Mouse (Mus musculus) CH12.LX (cell line): ENCODE data around the gene Gpr137. TPM values are rescaled to one million over a fixed set of nuclear protein-coding genes. Genes with fewer than 3 reads are reported as not detected.

ENCODE experiments used
- DNase-seq: peaks from one replicate; pipeline ENCODE4 v3.0.0-alpha.2; 2013; ENCODE audit errors: extremely low read depth
- H3K27ac ChIP-seq: 2 replicates; pipeline ENCODE4 v1.5.1; 2012; ENCODE audit warnings: low read depth, mild to moderate bottlenecking, control low read depth, moderate library complexity; ENCODE audit not compliant: insufficient read depth
- H3K27me3 ChIP-seq: replicated peaks from 2 replicates; pipeline ENCODE3; 2012; ENCODE audit warnings: inconsistent platforms
- H3K36me3 ChIP-seq, 2 experiments: replicated peaks in 1 of 2; 2 replicates each; pipeline versions ENCODE3 to v1.6.1; 2012; ENCODE audit warnings: inconsistent platforms in 1 of 2, low read length in 1 of 2, mild to moderate bottlenecking in 1 of 2, mixed read lengths in 1 of 2, moderate library complexity in 1 of 2; ENCODE audit not compliant: control insufficient read depth in 1 of 2, insufficient read depth in 1 of 2
- H3K4me1 ChIP-seq, 2 experiments: 2 replicates each; pipeline ENCODE4 v1.6.1; 2012; ENCODE audit warnings: inconsistent platforms in 1 of 2, moderate library complexity in 1 of 2; ENCODE audit not compliant: insufficient read depth in 2 of 2, control insufficient read depth in 1 of 2
- H3K4me2 ChIP-seq: 2 replicates; pipeline ENCODE4 v1.6.1; 2012; ENCODE audit warnings: low read depth, mild to moderate bottlenecking, control low read depth; ENCODE audit not compliant: poor library complexity, insufficient read depth, severe bottlenecking
- H3K4me3 ChIP-seq, 3 experiments: fragments of 150-350 bp in 1 of 3; sonication (generic) in 1 of 3; replicated peaks in 1 of 3; 2 replicates each; pipeline versions ENCODE3 to v1.5.1; 2011 to 2012; ENCODE audit warnings: low read depth in 2 of 3, low read length in 2 of 3, mild to moderate bottlenecking in 2 of 3, moderate library complexity in 2 of 3, control low read depth in 1 of 3, improper control_type of control experiment in 1 of 3, inconsistent platforms in 1 of 3, mixed read lengths in 1 of 3; ENCODE audit not compliant: poor library complexity in 1 of 3
- H3K79me2 ChIP-seq: replicated peaks from 2 replicates; pipeline ENCODE4 v1.6.1; 2012; ENCODE audit warnings: mild to moderate bottlenecking, moderate library complexity; ENCODE audit not compliant: control insufficient read depth, poor library complexity, insufficient read depth, severe bottlenecking; ENCODE audit errors: extremely low read depth
- H3K9ac ChIP-seq: 2 replicates; pipeline ENCODE4 v1.6.1; 2012; ENCODE audit warnings: low read depth, mild to moderate bottlenecking, control low read depth, moderate library complexity; ENCODE audit not compliant: insufficient read depth
- H3K9me3 ChIP-seq: replicated peaks from 2 replicates; pipeline ENCODE3; 2012; ENCODE audit warnings: low read length, inconsistent platforms, mixed read lengths
- CHD2 ChIP-seq: IDR thresholded peaks from 2 replicates; pipeline ENCODE4 v1.6.1; 2011; ENCODE audit warnings: low read length, improper control_type of control experiment
- ELF1 ChIP-seq: IDR thresholded peaks from 2 replicates; pipeline ENCODE4 v1.6.1; 2014; ENCODE audit warnings: low read depth, mild to moderate bottlenecking, inconsistent platforms, low read length, improper control_type of control experiment
- EP300 ChIP-seq: IDR thresholded peaks from 2 replicates; pipeline ENCODE4 v1.6.1; 2011; ENCODE audit warnings: low read length, improper control_type of control experiment
- ETS1 ChIP-seq: conservative IDR thresholded peaks from 2 replicates; pipeline ENCODE4 v1.6.1; 2012; ENCODE audit warnings: low read depth, mild to moderate bottlenecking, inconsistent platforms, low read length, improper control_type of control experiment, moderate library complexity
- GABPA ChIP-seq: IDR thresholded peaks from 2 replicates; pipeline ENCODE4 v1.6.1; 2012; ENCODE audit warnings: low read depth, low read length, improper control_type of control experiment, inconsistent platforms; ENCODE audit not compliant: insufficient replicate concordance
- HCFC1 ChIP-seq: IDR thresholded peaks from 2 replicates; pipeline ENCODE4 v1.6.1; 2012; ENCODE audit warnings: low read depth, mild to moderate bottlenecking, inconsistent platforms, low read length, improper control_type of control experiment
- KAT2A ChIP-seq: IDR thresholded peaks from 2 replicates; pipeline ENCODE4 v1.6.1; 2012; ENCODE audit warnings: low read length, improper control_type of control experiment, inconsistent platforms; ENCODE audit not compliant: insufficient replicate concordance
- MAX ChIP-seq: IDR thresholded peaks from 2 replicates; pipeline ENCODE4 v1.6.1; 2011; ENCODE audit warnings: low read length, improper control_type of control experiment
- MAZ ChIP-seq: IDR thresholded peaks from 2 replicates; pipeline ENCODE4 v1.6.1; 2012; ENCODE audit warnings: low read depth, mild to moderate bottlenecking, inconsistent platforms, low read length, improper control_type of control experiment, moderate library complexity
- MEF2A ChIP-seq: IDR thresholded peaks from 2 replicates; pipeline ENCODE4 v1.6.1; 2014; ENCODE audit warnings: low read depth, mild to moderate bottlenecking, inconsistent platforms, low read length, improper control_type of control experiment, borderline replicate concordance
- MYC ChIP-seq: IDR thresholded peaks from 2 replicates; pipeline ENCODE4 v1.6.1; 2011; ENCODE audit warnings: low read depth, mild to moderate bottlenecking, improper control_type of control experiment, low read length
- NRF1 ChIP-seq: IDR thresholded peaks from 2 replicates; pipeline ENCODE4 v1.6.1; 2014; ENCODE audit warnings: low read depth, mild to moderate bottlenecking, inconsistent platforms, low read length, improper control_type of control experiment, moderate library complexity
- POLR2A ChIP-seq: IDR thresholded peaks from 2 replicates; pipeline ENCODE4 v1.6.1; 2011; ENCODE audit warnings: low read depth, mild to moderate bottlenecking, improper control_type of control experiment, low read length
- RAD21 ChIP-seq: IDR thresholded peaks from 2 replicates; pipeline ENCODE4 v1.6.1; 2011; ENCODE audit warnings: low read depth, mild to moderate bottlenecking, low read length, improper control_type of control experiment, moderate library complexity
- RCOR1 ChIP-seq: conservative IDR thresholded peaks from 2 replicates; pipeline ENCODE4 v1.6.1; 2012; ENCODE audit warnings: low read depth, mild to moderate bottlenecking, inconsistent platforms, low read length, improper control_type of control experiment
- SIN3A ChIP-seq: IDR thresholded peaks from 2 replicates; pipeline ENCODE4 v1.6.1; 2012; ENCODE audit warnings: low read length, improper control_type of control experiment, inconsistent platforms
- SMC3 ChIP-seq: IDR thresholded peaks from 2 replicates; pipeline ENCODE4 v1.6.1; 2011; ENCODE audit warnings: low read depth, low read length, improper control_type of control experiment
- TBP ChIP-seq: conservative IDR thresholded peaks from 2 replicates; pipeline ENCODE4 v1.6.1; 2011; ENCODE audit warnings: low read depth, low read length, improper control_type of control experiment
- UBTF ChIP-seq: IDR thresholded peaks from 2 replicates; pipeline ENCODE4 v1.6.1; 2012; ENCODE audit warnings: low read depth, mild to moderate bottlenecking, inconsistent platforms, low read length, improper control_type of control experiment, moderate library complexity
- USF1 ChIP-seq: IDR thresholded peaks from 2 replicates; pipeline ENCODE4 v1.6.1; 2014; ENCODE audit warnings: low read depth, mild to moderate bottlenecking, inconsistent platforms, low read length, improper control_type of control experiment
- USF2 ChIP-seq: conservative IDR thresholded peaks from 2 replicates; pipeline ENCODE4 v1.6.1; 2011; ENCODE audit warnings: low read depth, low read length, improper control_type of control experiment
- ZC3H11A ChIP-seq: IDR thresholded peaks from 2 replicates; pipeline ENCODE4 v1.6.1; 2012; ENCODE audit warnings: low read depth, mild to moderate bottlenecking, inconsistent platforms, low read length, improper control_type of control experiment
- ZKSCAN1 ChIP-seq: IDR thresholded peaks from 2 replicates; pipeline ENCODE4 v1.6.1; 2012; ENCODE audit warnings: low read depth, inconsistent platforms, low read length, improper control_type of control experiment, borderline replicate concordance
- ZMIZ1 ChIP-seq: IDR thresholded peaks from 2 replicates; pipeline ENCODE4 v1.6.1; 2012; ENCODE audit warnings: low read depth, mild to moderate bottlenecking, inconsistent platforms, low read length, improper control_type of control experiment
- dilution Hi-C: fragments of 300-500 bp; cut with MboI; formaldehyde crosslinking; loops from 2 replicates; pipeline ENCODE4 v1.14.3; 2020; ENCODE audit warnings: low sequenced_read_pairs; ENCODE audit not compliant: extremely low pct_unique_long_range_greater_than_20kb, extremely low pct_ligation_motif_present
- in situ Hi-C: fragments of 300-500 bp; cut with MboI; formaldehyde crosslinking; loops from 3 replicates; pipeline ENCODE4 v1.14.3; 2019; ENCODE audit warnings: low sequenced_read_pairs, low pct_ligation_motif_present, low pct_unique_long_range_greater_than_20kb, mixed read lengths
- polyA plus RNA-seq: library from polyadenylated mRNA; unstranded; fragments of >175 nt; gene quantifications from 2 replicates; pipeline ENCODE4 v1.2.1, GENCODE M21; 2012; ENCODE audit warnings: low read depth; ENCODE audit not compliant: insufficient read length
- total RNA-seq, 2 experiments: library from RNA; depleted of rRNA; stranded (reverse); fragments of 300-350 nt in 1 of 2; fragments of >200 nt in 1 of 2; gene quantifications; 2 replicates each; pipeline ENCODE4 v1.2.3; 2012 to 2014

Gpr137 gene
- total and polyA plus RNA-seq, 3 experiments: 8.8 to 18.1 (median 14.4) TPM

GRCm38 (mm10) chr19:6907811-6908540 is 34.3 kb downstream of the Gpr137 start:
- Histone ChIP-seq H3K4me2 (peak overlapping the region; percentile 87), H3K9me3 (no peaks in the 10 kb centered on the region), H3K27ac (no peak overlapping the region), H3K4me1 (peaks cover 10 to 29% of the 10 kb centered on the region in 2 experiments; a peak in 3 of 4 replicates), H3K9ac (peak overlapping the region; percentile 94; the same call in 1 of the 2 replicates), H3K4me3 (peak overlapping the region; percentile 9 to 92 (median 85)), H3K27me3 (no peaks in the 10 kb centered on the region), H3K36me3 (peaks cover 35 to 65% of the 10 kb centered on the region in 2 experiments), H3K79me2 (peaks cover 21% of the 10 kb centered on the region)
- in situ Hi-C loops (no loop called here), dilution Hi-C loops (no loop called here)
- no peak for TF ChIP-seq TBP
- TF ChIP-seq ELF1: no peak
- TF ChIP-seq UBTF: no peak
- no peak for TF ChIP-seq MYC
- no peak for TF ChIP-seq CHD2
- no peak for TF ChIP-seq EP300
- TF ChIP-seq MEF2A: no peak
- no peak for TF ChIP-seq MAZ
- no peak for TF ChIP-seq ZKSCAN1
- TF ChIP-seq HCFC1: no peak
- TF ChIP-seq USF1: no peak
- no peak for TF ChIP-seq MAX
- TF ChIP-seq KAT2A: no peak
- no peak for TF ChIP-seq RCOR1
- no peak for TF ChIP-seq ZC3H11A
- TF ChIP-seq NRF1: no peak
- TF ChIP-seq POLR2A: no peak
- TF ChIP-seq SIN3A: no peak
- TF ChIP-seq USF2: no peak
- no peak for DNase-seq

GRCm38 (mm10) chr19:6907094-6907493 is 35.2 kb downstream of the Gpr137 start:
- no peak overlapping the region for H3K4me3 ChIP-seq
- H3K4me2 ChIP-seq: no peak overlapping the region
- H3K27me3 ChIP-seq: no peaks in the 10 kb centered on the region
- dilution Hi-C loops: no loop called here
- peaks cover 26 to 56% of the 10 kb centered on the region in 2 experiments for H3K36me3 ChIP-seq
- H3K9me3 ChIP-seq: no peaks in the 10 kb centered on the region
- TF ChIP-seq ETS1 (no peak), SMC3 (no peak), NRF1 (no peak), ZMIZ1 (no peak), UBTF (no peak), RAD21 (no peak), GABPA (no peak)
- TF ChIP-seq, all 38 proteins: peak for 0
- DNase-seq: no peak
- Histone ChIP-seq H3K9ac (no peak overlapping the region), H3K79me2 (peaks cover 21% of the 10 kb centered on the region), H3K4me1 (peaks cover 10 to 29% of the 10 kb centered on the region in 2 experiments; a peak in 3 of 4 replicates), H3K27ac (no peak overlapping the region)
- in situ Hi-C loops: no loop called here
